Mouse (Mus musculus) midbrain, postnatal 0 days (tissue): Measurements from ENCODE around the gene Barhl2. TPM values are rescaled to one million over a fixed set of nuclear protein-coding genes. Genes with fewer than 3 reads are reported as not detected.

Experiments
- ATAC-seq: fragments of 200-750 bp; cut with Nextera tagmentation; 2 replicates; pipeline ENCODE4 v1.8.0; 2017; ENCODE audit warnings: moderate number of reproducible peaks, mild to moderate bottlenecking, moderate TSS enrichment, moderate library complexity; ENCODE audit not compliant: low FRiP score
- DNase-seq: peaks from one replicate; pipeline ENCODE4 v3.0.0-alpha.2; 2015; ENCODE audit warnings: low spot score
- H3K27ac ChIP-seq: fragments of 300-500 bp; sonication (generic); 2 replicates; pipeline ENCODE4 v1.5.1; 2014; ENCODE audit warnings: low read depth, mild to moderate bottlenecking, low read length, mixed read lengths
- H3K27me3 ChIP-seq: fragments of 300-500 bp; sonication (generic); 2 replicates; pipeline ENCODE4 v1.6.1; 2014; ENCODE audit warnings: low read length, control low read depth, mixed read lengths; ENCODE audit not compliant: insufficient read depth
- H3K36me3 ChIP-seq: fragments of 300-500 bp; sonication (generic); 2 replicates; pipeline ENCODE4 v1.6.1; 2014; ENCODE audit warnings: low read length, control low read depth, mixed read lengths; ENCODE audit not compliant: insufficient read depth
- H3K4me1 ChIP-seq: fragments of 300-500 bp; sonication (generic); 2 replicates; pipeline ENCODE4 v1.6.1; 2014; ENCODE audit warnings: mild to moderate bottlenecking, control low read depth, antibody characterized with exemption, low read length, mixed read lengths; ENCODE audit not compliant: insufficient read depth
- H3K4me2 ChIP-seq: fragments of 300-500 bp; sonication (generic); 2 replicates; pipeline ENCODE4 v1.6.1; 2014; ENCODE audit warnings: low read depth, mild to moderate bottlenecking, low read length, mixed read lengths; ENCODE audit not compliant: poor library complexity, severe bottlenecking
- H3K4me3 ChIP-seq: fragments of 300-500 bp; sonication (generic); 2 replicates; pipeline ENCODE4 v1.5.1; 2014; ENCODE audit warnings: low read depth, mild to moderate bottlenecking, low read length, moderate library complexity
- H3K9ac ChIP-seq: fragments of 300-500 bp; sonication (generic); replicated peaks from 2 replicates; pipeline ENCODE4 v1.6.1; 2014; ENCODE audit warnings: mild to moderate bottlenecking, low read length, moderate library complexity, mixed read lengths; ENCODE audit not compliant: poor library complexity, severe bottlenecking
- H3K9me3 ChIP-seq: fragments of 300-500 bp; sonication (generic); 2 replicates; pipeline ENCODE4 v1.6.1; 2016; ENCODE audit warnings: low read length, control low read depth
- CTCF ChIP-seq: IDR thresholded peaks from 2 replicates; pipeline ENCODE4 v1.5.1; 2016; ENCODE audit warnings: antibody characterized with exemption, mild to moderate bottlenecking
- WGBS: fragments of 180-500 bp; shearing (Covaris S2); extraction: QIAGEN DNeasy Blood & Tissue Kit; methylation state at CpG from one replicate; pipeline ENCODE4 v1.1.7; 2014; 5-methylcytosine and 5-hydroxymethylcytosine counted together
- polyA plus RNA-seq: library from polyadenylated mRNA; unstranded; fragments of >200 nt; fragmentation: Nextera tagmentation; extraction: Ambion mirVana; gene quantifications from 2 replicates; pipeline ENCODE4 v1.2.1, GENCODE M21; 2015
- total RNA-seq: library from RNA; depleted of rRNA; stranded (reverse); fragments of >200 nt; gene quantifications from 2 replicates; pipeline ENCODE4 v1.2.3, GENCODE M21; 2014

Barhl2 gene
- total and polyA plus RNA-seq, 2 experiments from 2014 or later, result 6.5 to 27.6 TPM

- DNase-seq (no peak), ATAC-seq (no peak)
- Histone ChIP-seq H3K27ac (no peak overlapping the region), H3K9ac (no peak overlapping the region), H3K9me3 (no peaks in the 10 kb centered on the region), H3K4me3 (no peak overlapping the region), H3K27me3 (no peaks in the 10 kb centered on the region), H3K4me1 (no peaks in the 10 kb centered on the region), H3K36me3 (no peaks in the 10 kb centered on the region), H3K4me2 (no peak overlapping the region)
- no peak for TF ChIP-seq CTCF
- WGBS, result 78% methylated on average over 7 of the region's 7 CpGs
Measured at GRCm38 (mm10) chr5:106426069-106426468, 31.9 kb downstream of the Barhl2 start.

GRCm38 (mm10) chr5:106420871-106421270 lies 37.1 kb downstream of the Barhl2 start:
- Histone ChIP-seq H3K27ac (no peak overlapping the region), H3K36me3 (no peaks in the 10 kb centered on the region), H3K4me2 (no peak overlapping the region), H3K4me1 (no peaks in the 10 kb centered on the region), H3K9me3 (no peaks in the 10 kb centered on the region), H3K9ac (no peak overlapping the region), H3K27me3 (no peaks in the 10 kb centered on the region), H3K4me3 (no peak overlapping the region)
- ATAC-seq (no peak), DNase-seq (peak; percentile 73)
- WGBS, result 56% methylated on average over 8 of the region's 8 CpGs
- TF ChIP-seq CTCF, result no peak

GRCm38 (mm10) chr5:106420370-106420769 lies 37.6 kb downstream of the Barhl2 start:
- TF ChIP-seq CTCF, result no peak
- no peaks in the 10 kb centered on the region for H3K27me3 ChIP-seq
- DNase-seq (peak; percentile 58), ATAC-seq (no peak)
- H3K36me3 ChIP-seq, result no peaks in the 10 kb centered on the region
- H3K27ac ChIP-seq, result no peak overlapping the region
- no peak overlapping the region for H3K4me2 ChIP-seq
- no peak overlapping the region for H3K4me3 ChIP-seq
- WGBS, result 82% methylated on average over 11 of the region's 11 CpGs
- no peaks in the 10 kb centered on the region for H3K4me1 ChIP-seq
- no peaks in the 10 kb centered on the region for H3K9me3 ChIP-seq
- H3K9ac ChIP-seq, result no peak overlapping the region

DNA sequence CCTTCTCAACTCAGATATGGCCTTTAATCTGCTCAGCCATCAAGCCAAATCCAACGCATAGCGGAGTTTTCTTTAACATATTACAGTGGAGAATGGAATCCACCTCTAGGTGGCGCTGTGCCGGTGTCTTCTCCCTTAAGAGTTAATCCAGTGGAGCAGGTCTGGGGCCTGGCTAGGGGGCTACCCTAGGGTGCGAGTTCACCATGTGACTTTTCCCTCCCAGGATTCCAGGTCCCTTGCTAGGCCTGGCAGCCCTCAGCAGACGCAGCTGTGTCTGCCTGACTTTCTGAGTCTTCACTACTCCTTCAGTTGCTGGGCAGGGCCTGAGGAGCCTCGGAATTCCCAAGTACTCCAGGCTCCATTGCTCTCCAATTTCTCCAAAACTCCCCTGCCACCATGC lies 40.8 kb downstream of the Barhl2 start:
- Histone ChIP-seq H3K4me2 (no peak overlapping the region), H3K9ac (no peak overlapping the region), H3K27ac (no peak overlapping the region), H3K36me3 (no peaks in the 10 kb centered on the region), H3K9me3 (no peaks in the 10 kb centered on the region), H3K4me3 (no peak overlapping the region), H3K27me3 (no peaks in the 10 kb centered on the region), H3K4me1 (no peaks in the 10 kb centered on the region)
- TF ChIP-seq CTCF, result peak; percentile 48
- DNase-seq, result peak; percentile 37
- WGBS, result 35% methylated on average over 7 of the region's 7 CpGs
- ATAC-seq, result no peak

- no peaks in the 10 kb centered on the region for H3K9me3 ChIP-seq
- H3K4me1 ChIP-seq, result no peaks in the 10 kb centered on the region
- no peaks in the 10 kb centered on the region for H3K27me3 ChIP-seq
- 78% methylated on average over 6 of the region's 6 CpGs for WGBS
- H3K4me2 ChIP-seq, result no peak overlapping the region
- H3K4me3 ChIP-seq, result no peak overlapping the region
- H3K27ac ChIP-seq, result no peak overlapping the region
- H3K9ac ChIP-seq, result no peak overlapping the region
- H3K36me3 ChIP-seq, result no peaks in the 10 kb centered on the region
- no peak for TF ChIP-seq CTCF
- DNase-seq (no peak), ATAC-seq (no peak)
Measured at GRCm38 (mm10) chr5:106416550-106416949, 41.4 kb downstream of the Barhl2 start.

- Histone ChIP-seq H3K9ac (no peak overlapping the region), H3K4me3 (no peak overlapping the region), H3K27ac (no peak overlapping the region), H3K4me2 (no peak overlapping the region), H3K36me3 (no peaks in the 10 kb centered on the region), H3K4me1 (no peaks in the 10 kb centered on the region), H3K9me3 (no peaks in the 10 kb centered on the region), H3K27me3 (peaks cover 3% of the 10 kb centered on the region; the same call in 1 of the 2 replicates)
- DNase-seq, result no peak
- no peak for ATAC-seq
- TF ChIP-seq CTCF, result no peak
- WGBS, result 73% methylated on average over 6 of the region's 6 CpGs
Measured at GRCm38 (mm10) chr5:106415734-106416133, 42.2 kb downstream of the Barhl2 start.
